33 mouse cellular contexts compared by ENCODE assay signal in genomic region chr7:139789718-139790117, GRCm38 (mm10). TPM values are rescaled to one million over a fixed set of nuclear protein-coding genes. Genes with fewer than 3 reads are reported as not detected.
DNase-seq lines count a peak whose midpoint lies in the region; ATAC-seq and TF ChIP-seq lines count a peak whose summit lies in the region.
"Had no signal": no experiment of that assay in that cellular context is flagged by ENCODE, and none has a peak within 500 bp of the region (broad histone marks: within the 10 kb centered on the region; RNA-seq: fewer than 3 reads in every experiment).

No protein-coding gene starts in this region.

- no peak for TF ChIP-seq CTCF in Patski (IDR thresholded peaks at IDR 0.05)
- TF ChIP-seq CTCF in forebrain, postnatal 0 days (IDR thresholded peaks at IDR 0.05; ENCODE audit: low read depth) = no peak

- WGBS in kidney, embryonic 15.5 days = 71% methylated on average over 4 of the region's 4 CpGs
- WGBS in forebrain, postnatal 0 days = 91% methylated on average over 4 of the region's 4 CpGs

- H3K4me3 ChIP-seq in kidney, embryonic 15.5 days (replicated peaks) = no peak overlapping the region
- H3K4me3 ChIP-seq in forebrain, postnatal 0 days (ENCODE audit: low read depth, low read length) = no peak overlapping the region
- H3K4me3 ChIP-seq: embryonic facial prominence, embryonic 12.5 days; embryonic facial prominence, embryonic 15.5 days; forebrain, embryonic 10.5 days; heart, adult 2 months; heart, embryonic 10.5 days; heart, embryonic 13.5 days had no signal

- H3K4me2 ChIP-seq in kidney, embryonic 15.5 days = no peak overlapping the region
- no peak overlapping the region for H3K4me2 ChIP-seq in forebrain, postnatal 0 days (ENCODE audit: low read depth)
- H3K4me2 ChIP-seq: embryonic facial prominence, embryonic 12.5 days; embryonic facial prominence, embryonic 15.5 days; heart, embryonic 13.5 days; hindbrain, embryonic 14.5 days had no signal

- H3K27me3 ChIP-seq in kidney, embryonic 15.5 days = no peaks in the 10 kb centered on the region
- H3K27me3 ChIP-seq in Patski = no peaks in the 10 kb centered on the region
- H3K27me3 ChIP-seq in forebrain, postnatal 0 days (ENCODE audit: insufficient read depth, low read length) = no peaks in the 10 kb centered on the region
- H3K27me3 ChIP-seq: embryonic facial prominence, embryonic 12.5 days; embryonic facial prominence, embryonic 15.5 days had no signal

- DNase-seq in kidney, adult 8-10 months = no peak
- DNase-seq in Patski (ENCODE audit: low read depth, low spot score) = no peak
- DNase-seq in fibroblast of lung, adult 2 months (ENCODE audit: low read depth) = peak; percentile 2
- no peak for DNase-seq in forebrain, postnatal 0 days
- no peak for DNase-seq in thymus, postnatal 0 days (ENCODE audit: low spot score)
- DNase-seq: adrenal gland, adult 8-10 months; adrenal gland, postnatal 25 days; cerebellum, adult 11 months; cerebellum, adult 2 months; cerebellum, adult 9-11 months; cerebellum, postnatal 25 days; gastrocnemius, postnatal 25 days; heart, adult 2 months; heart, postnatal 14 days; heart, postnatal 4 days had no signal

- POLR2A ChIA-PET in Patski (lab: Charles Lee) = interaction anchor here (1.4 kb wide), 1 partner anchor 45 kb away, joined by 3 read pairs; the partner anchor contains the start of gene Adgra1

- ATAC-seq in kidney, embryonic 15.5 days (replicated peaks; ENCODE audit: low FRiP score) = 0 out of 2 replicates have a peak, but pooled peaks have one; percentile 9
- peak; percentile 9 for ATAC-seq in Patski
- no peak for ATAC-seq in forebrain, postnatal 0 days
- ATAC-seq: activated CD4-positive, CD25-positive, alpha-beta regulatory T cell, adult 4 months; CD4-positive, CD25-positive, alpha-beta regulatory T cell, adult 4 months; forebrain, embryonic 14.5 days; hindbrain, postnatal 0 days; inflammation-experienced regulatory T-cells, adult 6 months; intestine, embryonic 16.5 days had no signal

- H3K9me3 ChIP-seq in kidney, embryonic 15.5 days (replicated peaks) = no peaks in the 10 kb centered on the region
- H3K9me3 ChIP-seq in forebrain, postnatal 0 days (ENCODE audit: low read length) = no peaks in the 10 kb centered on the region
- H3K9me3 ChIP-seq: embryonic facial prominence, embryonic 12.5 days; embryonic facial prominence, embryonic 15.5 days; forebrain, embryonic 10.5 days; heart, embryonic 10.5 days; heart, embryonic 13.5 days had no signal

- H3K9ac ChIP-seq in kidney, embryonic 15.5 days = no peak overlapping the region
- no peak overlapping the region for H3K9ac ChIP-seq in forebrain, postnatal 0 days
- H3K9ac ChIP-seq: embryonic facial prominence, embryonic 12.5 days; embryonic facial prominence, embryonic 15.5 days; heart, embryonic 13.5 days; hindbrain, embryonic 14.5 days had no signal

- no peaks in the 10 kb centered on the region for H3K36me3 ChIP-seq in kidney, embryonic 15.5 days
- no peaks in the 10 kb centered on the region for H3K36me3 ChIP-seq in forebrain, postnatal 0 days (ENCODE audit: insufficient read depth)
- H3K36me3 ChIP-seq: embryonic facial prominence, embryonic 12.5 days; embryonic facial prominence, embryonic 15.5 days; forebrain, embryonic 10.5 days; heart, embryonic 10.5 days; heart, embryonic 13.5 days had no signal

- CTCF ChIA-PET in Patski (lab: Charles Lee) = interaction anchor here (2.0 kb wide), 1 partner anchor 86 kb away, joined by 6 read pairs; no protein-coding TSS in a partner anchor

- in situ Hi-C loops in Patski (cut with MboI; ENCODE audit: low pct_unique_long_range_greater_than_20kb) = loop anchor here (5.0 kb wide), 1 partner anchor 43 kb away; the partner anchor contains the start of gene Adgra1

- peaks cover 8% of the 10 kb centered on the region; the same call in 1 of the 2 replicates for H3K4me1 ChIP-seq in kidney, embryonic 15.5 days
- H3K4me1 ChIP-seq in forebrain, postnatal 0 days (ENCODE audit: insufficient read depth) = no peaks in the 10 kb centered on the region
- H3K4me1 ChIP-seq: embryonic facial prominence, embryonic 12.5 days; embryonic facial prominence, embryonic 15.5 days; heart, embryonic 10.5 days; heart, embryonic 13.5 days had no signal

- no peak overlapping the region for H3K27ac ChIP-seq in kidney, embryonic 15.5 days
- H3K27ac ChIP-seq in forebrain, postnatal 0 days (ENCODE audit: low read depth, low read length) = no peak overlapping the region
- H3K27ac ChIP-seq: embryonic facial prominence, embryonic 12.5 days; embryonic facial prominence, embryonic 15.5 days; forebrain, embryonic 10.5 days; heart, adult 2 months; heart, embryonic 10.5 days; heart, embryonic 13.5 days; hindbrain, embryonic 14.5 days; hindbrain, postnatal 0 days had no signal

RNA-seq across cellular contexts. Expression of gene Adgra1, which starts 44.3 kb away (rescaled TPM):
- polyA plus RNA-seq in kidney, embryonic 15.5 days (2015; fragmentation: Nextera tagmentation; extraction: Ambion mirVana) = 0.67 and 2.5 TPM in 2 replicates
- polyA plus RNA-seq in Patski (2021) = 55.9 TPM
- 12.2 and 17.1 TPM in 2 replicates for total RNA-seq in forebrain, postnatal 0 days (2014; rRNA removed)
- 18.0 and 39.3 TPM in 2 replicates for polyA plus RNA-seq in forebrain, postnatal 0 days (2015; fragmentation: Nextera tagmentation; extraction: Ambion mirVana)
- not detected in 2 replicates for polyA plus RNA-seq in thymus, postnatal 0 days (2015; fragmentation: Nextera tagmentation; extraction: Ambion mirVana)
- total RNA-seq: common myeloid progenitor, adult 5-6 weeks; gastrocnemius, adult 8-10 months; granulocyte monocyte progenitor cell, adult 5-6 weeks; heart, postnatal 14 days; MEL had no signal
- polyA plus RNA-seq: activated CD4-positive, CD25-positive, alpha-beta regulatory T cell, adult 4 months; CD4-positive, CD25-positive, alpha-beta regulatory T cell, adult 4 months; heart, embryonic 16.5 days; inflammation-experienced regulatory T-cells, adult 6 months had no signal
